Mouse (Mus musculus): Measurements from ENCODE around the gene Commd8.
"Not testable (repeated sequence)": the region's sequence is repeated elsewhere in the genome, so short reads cannot be mapped to it uniquely, and the experiment has no call there.

The Commd8 gene

DNA sequence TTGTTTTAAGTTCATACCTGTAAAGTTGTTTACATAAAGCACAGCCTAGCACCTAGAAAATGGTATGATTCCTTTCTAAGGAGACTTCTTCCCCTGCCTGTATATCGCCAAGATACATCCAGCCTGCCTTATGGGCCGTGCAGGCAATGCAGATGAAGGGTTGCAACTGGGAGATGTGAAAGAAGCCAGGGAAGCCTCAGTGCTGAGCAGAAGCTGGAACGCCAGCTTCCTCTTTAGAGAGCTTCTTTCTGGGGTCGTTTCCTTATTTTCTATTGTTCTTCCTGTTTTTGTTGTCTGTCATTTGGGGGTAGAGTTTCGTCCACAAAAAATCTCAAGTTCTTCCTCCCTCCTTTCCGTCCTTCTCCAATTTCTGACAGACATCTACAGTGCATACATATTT is 2.1 kb upstream of the Commd8 start:
- DNase-seq (ENCODE audit: inconsistent age in 2 of 2, low spot score in 1 of 2) = no peak

DNA sequence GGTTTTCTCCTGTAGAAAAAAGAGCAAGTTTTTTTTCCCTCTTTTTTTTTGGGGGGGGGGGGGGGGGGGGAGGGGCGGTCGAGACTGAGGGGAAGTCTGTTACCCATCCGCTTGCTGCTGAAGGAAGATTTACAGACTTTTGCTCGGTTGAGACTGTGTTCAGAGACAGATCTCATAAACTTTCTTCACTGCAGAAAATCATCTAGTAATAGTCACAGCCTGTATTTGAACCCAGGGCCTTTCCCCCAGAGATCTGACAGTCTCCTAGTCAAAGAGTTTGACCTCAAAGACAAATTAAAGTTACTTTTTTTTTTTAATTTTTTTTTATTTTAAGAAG is 264 bp upstream of the Commd8 start:
- no peak for DNase-seq (ENCODE audit: inconsistent age in 2 of 2, low spot score in 1 of 2)

DNA sequence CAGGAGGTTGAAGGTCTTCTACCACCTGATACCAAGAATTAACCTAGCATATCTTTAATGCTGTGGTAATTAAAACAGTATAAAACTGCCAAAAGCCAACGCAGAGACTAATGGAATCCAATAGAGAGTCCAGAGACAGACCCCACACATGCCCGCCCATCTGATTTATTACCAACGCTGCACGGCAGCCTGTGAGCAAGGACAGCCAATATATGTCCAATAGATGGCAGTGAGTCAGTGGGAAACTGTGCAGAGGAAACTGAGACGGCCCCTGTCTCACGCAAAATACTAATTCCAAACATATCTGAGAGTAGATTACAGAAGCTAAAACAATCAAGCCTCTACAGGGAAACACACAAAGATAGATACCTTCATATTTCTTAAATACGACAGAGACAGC is 3.6 kb downstream of the Commd8 start:
- DNase-seq (ENCODE audit: inconsistent age in 2 of 2, low spot score in 1 of 2) = peak in 1 of 2 experiments; percentile 18

DNA sequence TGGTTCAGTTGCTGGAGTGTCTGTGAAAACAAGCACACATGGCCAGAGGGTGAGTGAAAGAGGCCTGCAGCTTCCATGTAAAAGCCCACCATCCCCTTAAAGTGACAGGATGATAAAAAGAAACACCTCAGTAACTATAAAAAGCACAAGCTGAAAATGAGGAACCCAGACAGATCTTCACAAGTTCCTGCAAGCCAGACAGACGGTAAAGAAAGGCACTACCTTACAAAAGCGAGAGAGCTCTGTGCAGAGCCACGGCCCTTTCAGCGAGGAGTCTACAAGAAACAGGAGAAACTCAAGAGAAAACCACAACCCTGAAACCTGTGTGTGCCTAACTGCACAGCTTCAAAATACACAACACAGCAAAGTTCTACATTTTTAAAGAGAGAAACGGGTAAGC is 5.1 kb downstream of the Commd8 start:
- DNase-seq (ENCODE audit: inconsistent age in 2 of 2, low spot score in 1 of 2) = peak in 1 of 2 experiments; percentile 18

DNA sequence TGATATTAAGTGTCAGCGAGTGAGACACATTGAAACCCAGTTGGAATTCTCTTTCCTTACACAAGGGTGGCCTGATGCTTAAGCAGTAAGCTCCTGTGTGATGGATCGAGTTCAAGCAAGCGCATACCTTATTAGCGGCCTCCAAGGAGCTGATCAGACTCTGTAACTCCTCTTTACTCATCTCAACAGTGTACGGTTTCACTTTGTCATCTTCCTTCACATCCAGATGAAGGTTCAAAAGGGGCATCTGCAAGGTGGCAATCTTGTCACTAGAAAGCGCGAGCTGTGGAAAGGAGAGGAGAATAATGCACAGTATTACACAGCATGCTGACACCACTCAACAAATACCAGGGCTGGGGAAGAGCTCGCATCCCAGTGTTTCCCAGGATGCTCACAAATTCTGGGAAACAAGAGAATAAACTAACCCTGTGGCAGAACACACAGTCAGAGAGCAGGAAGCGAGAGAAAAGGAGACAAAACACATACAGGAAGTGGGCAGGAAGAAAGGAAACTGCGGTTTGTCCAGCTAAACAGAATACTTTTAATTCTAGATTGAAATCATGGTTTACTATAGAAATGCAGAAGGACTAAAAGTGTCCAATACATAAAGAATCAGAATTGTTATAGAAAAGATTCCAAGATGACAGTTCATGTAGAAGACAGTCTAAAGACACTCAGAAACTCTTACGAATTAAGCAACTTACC is 7.1 kb downstream of the Commd8 start:
- DNase-seq (ENCODE audit: inconsistent age in 2 of 2, low spot score in 1 of 2) = no peak

DNA sequence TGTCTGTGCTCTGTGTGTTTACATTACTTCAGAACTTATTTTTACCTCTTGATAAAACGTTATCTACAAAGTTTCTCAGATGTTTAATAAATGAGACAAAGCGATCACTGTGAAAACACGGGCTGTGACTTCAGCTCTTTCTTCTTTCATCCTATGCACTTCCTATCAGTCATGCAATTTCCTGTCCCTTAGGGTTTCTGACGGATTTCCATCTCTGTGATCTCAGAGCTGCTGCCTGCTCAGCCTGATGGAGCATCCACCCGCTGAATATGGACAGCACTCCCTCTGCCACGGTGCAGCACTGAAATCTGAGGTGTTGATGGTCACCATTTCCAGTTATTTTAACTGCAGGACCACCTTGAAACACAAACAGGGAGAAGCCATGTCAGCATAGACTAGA is 8.5 kb downstream of the Commd8 start:
- no peak for DNase-seq (ENCODE audit: inconsistent age in 2 of 2, low spot score in 1 of 2)

DNA sequence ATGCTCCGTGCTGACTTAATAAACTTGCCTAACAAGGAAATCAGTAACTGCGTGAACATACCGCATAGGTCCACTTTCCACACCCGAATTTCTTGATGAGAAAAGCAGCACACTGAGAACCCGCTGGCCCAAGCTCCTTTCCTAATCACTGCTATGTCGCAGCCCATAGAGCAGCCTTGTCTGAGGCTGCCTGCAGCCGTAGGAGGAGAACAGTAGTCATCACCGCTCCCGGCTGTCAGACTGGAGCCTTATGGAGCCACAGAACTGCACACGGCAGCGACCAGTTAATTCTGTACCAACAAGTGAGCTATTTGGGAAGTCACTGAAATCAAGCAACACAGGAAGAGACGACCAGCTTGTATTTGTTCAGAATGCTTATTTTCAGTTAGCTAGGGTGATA is 9.3 kb downstream of the Commd8 start:
- no peak for DNase-seq (ENCODE audit: inconsistent age in 2 of 2, low spot score in 1 of 2)

DNA sequence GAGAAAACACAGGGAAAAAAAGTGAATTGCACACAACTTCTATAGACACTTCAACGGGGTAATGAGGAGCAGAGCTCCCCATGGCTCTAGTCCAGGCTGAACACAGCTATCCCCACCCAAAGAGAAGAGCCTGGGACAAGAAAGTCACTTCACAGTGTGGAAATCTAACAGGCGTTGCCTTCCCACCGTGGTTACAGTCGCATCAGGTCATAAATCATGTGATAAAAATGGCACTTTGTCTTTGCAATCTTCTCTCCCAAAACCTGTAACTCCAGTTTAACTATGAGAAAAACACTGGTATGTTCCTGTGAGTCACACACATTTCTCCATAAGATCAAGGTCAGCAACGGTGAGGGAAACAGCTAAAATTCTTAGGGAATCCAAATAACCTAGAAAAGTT is 11.4 kb downstream of the Commd8 start:
- DNase-seq (ENCODE audit: inconsistent age in 2 of 2, low spot score in 1 of 2) = peak in 1 of 2 experiments; percentile 69

DNA sequence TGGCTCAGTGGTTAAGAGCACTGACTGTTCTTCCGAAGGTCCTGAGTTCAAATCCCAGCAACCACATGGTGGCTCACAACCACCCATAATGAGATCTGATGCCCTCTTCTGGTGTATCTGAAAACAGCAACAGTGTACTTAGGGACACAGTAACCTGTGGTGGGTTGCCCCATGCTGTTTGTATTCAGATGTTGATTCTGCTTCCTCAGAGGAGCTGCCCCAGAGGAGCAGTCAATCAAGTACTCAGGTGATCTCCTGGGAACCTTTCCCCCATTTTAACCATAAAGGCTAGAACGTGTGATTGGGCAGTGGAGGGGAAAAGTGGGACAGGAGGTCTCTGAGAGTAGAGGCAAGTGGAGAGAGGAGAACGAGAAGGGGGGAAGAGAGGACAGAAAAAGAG is 12.3 kb downstream of the Commd8 start:
- not testable (repeated sequence) for DNase-seq (ENCODE audit: inconsistent age in 2 of 2, low spot score in 1 of 2)

DNA sequence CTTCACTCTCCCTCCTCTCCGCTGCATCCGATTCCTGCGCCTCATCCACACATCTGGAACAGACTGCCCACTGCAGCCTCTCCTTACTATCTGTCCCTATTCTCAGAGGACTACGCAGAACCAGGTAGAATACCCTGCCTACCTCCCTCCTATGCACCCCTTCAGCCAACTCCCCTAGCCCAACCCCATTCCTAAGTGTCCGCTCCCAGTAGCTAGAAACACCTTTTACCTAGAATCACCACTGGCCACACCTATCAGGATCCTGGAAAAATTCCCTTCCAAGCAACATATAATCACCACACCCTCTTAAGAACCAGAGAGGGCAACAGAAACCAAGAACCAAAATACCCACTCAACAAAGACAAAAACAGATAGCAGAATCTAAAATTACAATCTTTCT is 17.1 kb downstream of the Commd8 start:
- DNase-seq (ENCODE audit: inconsistent age in 2 of 2, low spot score in 1 of 2) = no peak

DNA sequence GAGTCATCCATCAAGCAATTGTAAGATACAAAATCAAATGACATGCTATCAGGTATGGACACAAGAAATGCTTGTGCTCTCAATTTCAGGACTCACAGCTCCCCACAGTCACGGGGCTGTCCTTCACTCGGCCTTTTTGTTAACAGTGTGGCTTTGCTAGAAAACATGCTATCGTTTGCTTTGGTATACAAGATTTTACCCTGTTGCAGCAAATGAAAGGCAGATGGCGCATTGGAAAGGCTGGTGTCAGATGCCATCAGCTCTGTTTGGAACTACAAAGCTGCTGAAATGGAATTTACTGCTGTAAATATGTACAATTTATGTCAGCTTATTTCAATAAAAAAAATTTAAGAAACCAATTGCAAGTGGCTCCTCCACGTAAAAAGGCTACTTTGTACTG is 19.3 kb downstream of the Commd8 start:
- DNase-seq (ENCODE audit: inconsistent age in 2 of 2, low spot score in 1 of 2) = no peak

DNA sequence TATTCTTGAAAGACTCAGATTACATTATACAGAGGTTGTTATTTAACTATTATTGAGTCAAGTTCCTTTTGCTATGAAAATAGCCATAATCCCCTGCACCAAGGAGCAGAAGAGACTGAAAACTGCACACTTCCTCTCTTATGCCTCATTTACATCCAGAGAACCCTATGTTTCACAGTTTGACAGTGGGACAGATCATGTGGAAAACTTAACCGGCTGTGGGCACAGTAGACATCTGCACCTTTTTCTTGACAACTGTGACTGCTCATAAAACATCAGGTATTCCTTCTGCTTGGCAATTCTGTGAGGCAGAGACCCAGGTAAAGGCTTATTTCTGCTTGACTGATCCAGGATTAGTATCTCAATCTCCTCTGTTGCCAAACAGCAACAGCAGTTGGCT is 28.4 kb downstream of the Commd8 start:
- DNase-seq (ENCODE audit: inconsistent age in 2 of 2, low spot score in 1 of 2) = no peak

DNA sequence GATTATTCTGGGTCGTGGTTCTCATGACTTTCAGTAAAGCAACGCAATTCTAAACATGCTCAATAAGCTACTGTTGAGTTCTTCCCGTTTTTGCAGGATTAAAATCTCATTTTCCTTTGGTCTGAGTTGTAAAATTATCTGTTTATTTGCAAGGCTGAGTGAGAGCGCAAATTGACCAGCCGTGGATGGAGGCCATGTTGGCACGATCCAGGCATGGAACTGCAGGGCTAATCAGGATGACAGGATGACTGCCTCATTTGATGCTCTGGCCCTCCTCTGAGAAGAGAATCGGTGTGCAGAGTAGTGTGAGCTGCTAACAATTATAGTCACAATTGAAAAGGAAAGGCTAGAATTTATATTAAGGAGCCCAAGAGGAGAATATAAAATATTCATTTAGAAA is 29.7 kb downstream of the Commd8 start:
- no peak for DNase-seq (ENCODE audit: inconsistent age in 2 of 2, low spot score in 1 of 2)

DNA sequence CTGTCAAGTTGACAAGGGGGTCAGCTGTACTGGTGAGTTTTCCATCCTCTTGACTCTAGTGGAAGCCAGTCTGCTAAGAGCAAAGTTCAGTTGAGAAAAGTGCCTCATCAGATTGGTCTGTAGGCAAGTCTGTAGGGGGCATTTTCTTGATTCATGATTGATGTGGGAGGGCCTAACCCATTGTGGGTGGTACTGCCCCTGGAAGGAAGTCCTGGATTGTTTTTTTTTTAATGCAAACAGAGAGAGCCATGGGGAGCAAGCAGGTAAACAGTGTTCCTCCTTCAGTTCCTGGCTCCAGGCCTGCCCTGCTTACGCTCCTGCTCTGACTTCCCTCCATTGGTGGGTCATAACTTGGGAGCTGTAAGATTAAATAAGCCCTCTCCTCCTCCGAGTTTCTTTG is 34.1 kb downstream of the Commd8 start:
- no peak for DNase-seq (ENCODE audit: inconsistent age in 2 of 2, low spot score in 1 of 2)

DNA sequence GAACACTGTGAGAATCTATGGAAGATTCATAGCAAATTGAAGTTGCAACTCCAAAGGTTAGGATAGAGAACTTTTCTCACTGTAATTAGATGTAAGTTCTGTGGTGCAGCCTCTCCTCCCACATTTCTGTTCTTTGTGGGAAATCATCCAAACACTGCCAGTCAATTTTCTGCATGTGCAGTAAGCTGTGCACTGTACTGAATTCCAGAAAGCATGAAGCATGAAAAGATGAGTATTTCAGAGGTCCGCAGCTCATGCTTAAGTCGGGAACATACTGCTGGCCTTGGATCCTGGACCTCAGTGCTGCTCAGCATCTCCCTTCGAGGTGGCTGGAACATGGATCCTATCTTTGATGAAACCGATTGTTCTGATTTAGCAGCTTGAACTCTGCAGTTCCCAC is 41.3 kb downstream of the Commd8 start:
- DNase-seq (ENCODE audit: inconsistent age in 2 of 2, low spot score in 1 of 2) = no peak

DNA sequence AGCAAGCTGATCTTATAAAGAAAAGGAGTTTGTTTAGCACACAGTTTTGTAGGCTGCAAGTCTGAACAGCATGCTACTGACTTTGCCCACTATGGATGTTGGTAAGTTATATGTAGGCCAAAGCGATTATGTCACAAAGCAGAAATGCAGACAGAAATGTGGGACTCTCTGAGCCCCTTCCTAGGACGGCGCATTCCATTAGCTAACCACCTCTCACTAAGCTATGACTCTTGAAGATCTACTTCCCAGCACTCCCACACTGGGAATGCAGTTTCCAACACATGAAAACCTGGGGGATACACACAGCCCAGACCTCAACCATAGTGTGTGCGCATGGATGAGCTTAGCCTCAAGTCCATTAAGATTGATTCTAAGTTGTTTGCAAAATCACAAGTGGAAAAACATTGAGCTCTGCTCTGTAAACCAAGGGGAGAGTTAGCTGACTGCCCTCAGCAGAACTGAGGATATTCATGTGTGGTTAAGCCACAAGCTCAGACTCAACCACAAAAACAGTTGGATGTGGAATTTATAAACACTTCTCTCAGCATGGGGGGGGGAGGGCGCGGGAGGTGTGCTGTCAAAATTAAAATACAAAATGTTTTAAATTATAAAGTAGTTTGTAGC is 45.5 kb downstream of the Commd8 start:
- no peak for DNase-seq (ENCODE audit: inconsistent age in 2 of 2, low spot score in 1 of 2)
